Mouse (Mus musculus): Measurements from ENCODE around the gene Fut7. TPM values are rescaled to one million over a fixed set of nuclear protein-coding genes. Genes with fewer than 3 reads are reported as not detected.
A peak's percentile ranks its signal among the peaks of the same experiment; 100 is the strongest.

The Fut7 gene
- 0.08 TPM for polyA plus RNA-seq (2012; fragmentation: generic; extraction: Trizol)

- Histone ChIP-seq H3ac (ENCODE audit: control insufficient read depth, insufficient read length) (no peak within 1 kb of the TSS), H3K4me3 (no peak within 1 kb of the TSS), H3K79me2 (ENCODE audit: control insufficient read depth, insufficient read depth) (no peaks in the 10 kb centered on the region), H3K27me3 (ENCODE audit: control insufficient read depth, insufficient read depth, insufficient read length) (peaks cover 10% of the 10 kb centered on the region), H3K36me3 (ENCODE audit: control insufficient read depth, insufficient read depth) (no peaks in the 10 kb centered on the region), H3K4me2 (ENCODE audit: low read depth) (no peak within 1 kb of the TSS)
- TF ChIP-seq E2F4 (IDR thresholded peaks at IDR 0.05; ENCODE audit: insufficient read depth) (no peak), CEBPB (IDR thresholded peaks at IDR 0.05; ENCODE audit: insufficient read depth, poor library complexity, severe bottlenecking) (peak; percentile 68; the same call in 1 of the 2 replicates), SRF (IDR thresholded peaks at IDR 0.05; ENCODE audit: control insufficient read depth, insufficient read length, low read depth) (no peak)
Observed at GRCm38 (mm10) chr2:25422587-25423410, at the start of gene Fut7. Fut7 (plus strand) TSS chr2:25423267.

GRCm38 (mm10) chr2:25373431-25373830 is 49.6 kb upstream of the Fut7 start:
- Histone ChIP-seq H3K27me3 (ENCODE audit: control insufficient read depth, insufficient read depth, insufficient read length) (no peaks in the 10 kb centered on the region), H3K4me2 (ENCODE audit: low read depth) (peak overlapping the region; percentile 89), H3ac (ENCODE audit: control insufficient read depth, insufficient read length) (peak overlapping the region; percentile 67), H3K4me3 (peak overlapping the region; percentile 49), H3K36me3 (ENCODE audit: control insufficient read depth, insufficient read depth) (peaks cover 7% of the 10 kb centered on the region), H3K79me2 (ENCODE audit: control insufficient read depth, insufficient read depth) (no peaks in the 10 kb centered on the region)
- TF ChIP-seq MYOG (IDR thresholded peaks at IDR 0.05; ENCODE audit: control insufficient read depth in 1 of 3, insufficient read depth in 1 of 3, insufficient read length in 2 of 3, low read depth in 2 of 3) (peak in 2 of 3 experiments; percentile 51), MYOD1 (IDR thresholded peaks at IDR 0.05; ENCODE audit: control insufficient read depth in 1 of 3, insufficient read length in 2 of 3, low read depth in 2 of 3) (peak in 2 of 3 experiments; percentile 49 to 63), SRF (IDR thresholded peaks at IDR 0.05; ENCODE audit: control insufficient read depth, insufficient read length, low read depth) (no peak)

- no peak overlapping the region for H3K4me3 ChIP-seq
- H3ac ChIP-seq (ENCODE audit: control insufficient read depth, insufficient read length): no peak overlapping the region
- TF ChIP-seq POLR2AphosphoS2 (IDR thresholded peaks at IDR 0.05; ENCODE audit: insufficient read length, low read depth) (no peak), REST (IDR thresholded peaks at IDR 0.05; ENCODE audit: insufficient read depth, insufficient read length) (no peak), TCF12 (IDR thresholded peaks at IDR 0.05; ENCODE audit: insufficient read depth, poor library complexity, severe bottlenecking) (no peak), MYOD1 (IDR thresholded peaks at IDR 0.05; ENCODE audit: control insufficient read depth in 1 of 3, insufficient read length in 2 of 3, low read depth in 2 of 3) (no peak), TCF3 (IDR thresholded peaks at IDR 0.05; ENCODE audit: insufficient read length, low read depth) (no peak), CEBPB (IDR thresholded peaks at IDR 0.05; ENCODE audit: insufficient read depth, poor library complexity, severe bottlenecking) (no peak), MAX (IDR thresholded peaks at IDR 0.05; ENCODE audit: low read depth) (no peak), POLR2A (IDR thresholded peaks at IDR 0.05; ENCODE audit: insufficient read length, low read depth) (no peak), MYOG (IDR thresholded peaks at IDR 0.05; ENCODE audit: control insufficient read depth in 1 of 3, insufficient read depth in 1 of 3, insufficient read length in 2 of 3, low read depth in 2 of 3) (no peak), USF1 (IDR thresholded peaks at IDR 0.05; ENCODE audit: low read depth) (no peak), SRF (IDR thresholded peaks at IDR 0.05; ENCODE audit: control insufficient read depth, insufficient read length, low read depth) (no peak), E2F4 (IDR thresholded peaks at IDR 0.05; ENCODE audit: insufficient read depth) (no peak)
Observed at GRCm38 (mm10) chr2:25376589-25376988, 46.5 kb upstream of the Fut7 start.

GRCm38 (mm10) chr2:25384492-25384891 is 38.6 kb upstream of the Fut7 start:
- TF ChIP-seq TCF12 (IDR thresholded peaks at IDR 0.05; ENCODE audit: insufficient read depth, poor library complexity, severe bottlenecking) (no peak), USF1 (IDR thresholded peaks at IDR 0.05; ENCODE audit: low read depth) (no peak), POLR2AphosphoS2 (IDR thresholded peaks at IDR 0.05; ENCODE audit: insufficient read length, low read depth) (no peak), SRF (IDR thresholded peaks at IDR 0.05; ENCODE audit: control insufficient read depth, insufficient read length, low read depth) (no peak), MYOD1 (IDR thresholded peaks at IDR 0.05; ENCODE audit: control insufficient read depth in 1 of 3, insufficient read length in 2 of 3, low read depth in 2 of 3) (no peak), TCF3 (IDR thresholded peaks at IDR 0.05; ENCODE audit: insufficient read length, low read depth) (no peak), MAX (IDR thresholded peaks at IDR 0.05; ENCODE audit: low read depth) (no peak), REST (IDR thresholded peaks at IDR 0.05; ENCODE audit: insufficient read depth, insufficient read length) (no peak)
- H3K79me2 ChIP-seq (ENCODE audit: control insufficient read depth, insufficient read depth): no peaks in the 10 kb centered on the region

More at GRCm38 (mm10) chr2:25376589-25376988, 46.5 kb upstream of the Fut7 start:
- Histone ChIP-seq H3K27me3 (ENCODE audit: control insufficient read depth, insufficient read depth, insufficient read length) (no peaks in the 10 kb centered on the region), H3K79me2 (ENCODE audit: control insufficient read depth, insufficient read depth) (no peaks in the 10 kb centered on the region), H3K36me3 (ENCODE audit: control insufficient read depth, insufficient read depth) (peaks cover 7% of the 10 kb centered on the region), H3K4me2 (ENCODE audit: low read depth) (no peak overlapping the region)

GRCm38 (mm10) chr2:25391266-25391665 is 31.8 kb upstream of the Fut7 start:
- Histone ChIP-seq H3K79me2 (ENCODE audit: control insufficient read depth, insufficient read depth) (no peaks in the 10 kb centered on the region), H3K4me2 (ENCODE audit: low read depth) (no peak overlapping the region), H3K36me3 (ENCODE audit: control insufficient read depth, insufficient read depth) (no peaks in the 10 kb centered on the region), H3ac (ENCODE audit: control insufficient read depth, insufficient read length) (no peak overlapping the region), H3K27me3 (ENCODE audit: control insufficient read depth, insufficient read depth, insufficient read length) (peaks cover 12% of the 10 kb centered on the region), H3K4me3 (no peak overlapping the region)
- no peak for TF ChIP-seq CEBPB (IDR thresholded peaks at IDR 0.05; ENCODE audit: insufficient read depth, poor library complexity, severe bottlenecking)
- TF ChIP-seq MYOD1 (IDR thresholded peaks at IDR 0.05; ENCODE audit: control insufficient read depth in 1 of 3, insufficient read length in 2 of 3, low read depth in 2 of 3): no peak
- TF ChIP-seq MAX (IDR thresholded peaks at IDR 0.05; ENCODE audit: low read depth): no peak

More at GRCm38 (mm10) chr2:25384492-25384891, 38.6 kb upstream of the Fut7 start:
- H3K36me3 ChIP-seq (ENCODE audit: control insufficient read depth, insufficient read depth): no peaks in the 10 kb centered on the region
- no peak overlapping the region for H3ac ChIP-seq (ENCODE audit: control insufficient read depth, insufficient read length)
- no peak overlapping the region for H3K4me3 ChIP-seq
- peaks cover 8% of the 10 kb centered on the region for H3K27me3 ChIP-seq (ENCODE audit: control insufficient read depth, insufficient read depth, insufficient read length)
- no peak overlapping the region for H3K4me2 ChIP-seq (ENCODE audit: low read depth)
